Mouse (Mus musculus): ENCODE data around the gene Cxcl5. TPM values are rescaled to one million over a fixed set of nuclear protein-coding genes. Genes with fewer than 3 reads are reported as not detected.
"Not testable (repeated sequence)": the region's sequence is repeated elsewhere in the genome, so short reads cannot be mapped to it uniquely, and the experiment has no call there.

Cxcl5 gene
- polyA plus RNA-seq, 2 experiments from 2014 or later: not detected

- ATAC-seq: peak; percentile 58
These were observed 26.8 kb downstream of the Cxcl5 start, which contains the start of gene Cxcl3 for GRCm38 (mm10) chr5:90785659-90786588. TSS of gene Cxcl3 (plus strand) at chr5:90786103.

GRCm38 (mm10) chr5:90788114-90788513, 29.0 kb downstream of the Cxcl5 start:
- ATAC-seq: no peak

- no peak for ATAC-seq
These were observed 30.3 kb downstream of the Cxcl5 start for GRCm38 (mm10) chr5:90789306-90790073.

- ATAC-seq: no peak
These were observed 30.9 kb downstream of the Cxcl5 start for GRCm38 (mm10) chr5:90790074-90790502.

- ATAC-seq: no peak
These were observed 35.0 kb downstream of the Cxcl5 start, which contains the start of gene Cxcl15 for GRCm38 (mm10) chr5:90794195-90794625. TSS of gene Cxcl15 (plus strand) at chr5:90794534.

- not testable (repeated sequence) for ATAC-seq
These were observed 36.2 kb downstream of the Cxcl5 start for GRCm38 (mm10) chr5:90795392-90795791.

- ATAC-seq: no peak
These were observed 45.4 kb downstream of the Cxcl5 start for GRCm38 (mm10) chr5:90804574-90804973.

- no peak for ATAC-seq
These were observed 46.9 kb downstream of the Cxcl5 start for GRCm38 (mm10) chr5:90806050-90806449.

- ATAC-seq: no peak
These were observed 48.2 kb downstream of the Cxcl5 start for GRCm38 (mm10) chr5:90807176-90807950.

Other genes starting within 250 kb of the Cxcl5 start
- gene Afm, start 240.4 kb upstream of the Cxcl5 start, polyA plus RNA-seq (2017; shearing (Covaris generic)): not detected
- gene 5830473C10Rik, start 198.3 kb upstream of the Cxcl5 start, polyA plus RNA-seq (2017; shearing (Covaris generic)): under 1 TPM in 1 of 2 experiments, not detected in 1; 0.16 TPM
- 1 to 10 TPM; 2.0 to 2.9 TPM for gene Rassf6, start 118.7 kb upstream of the Cxcl5 start, polyA plus RNA-seq (2017; shearing (Covaris generic))
- gene Ppbp, start 9.2 kb downstream of the Cxcl5 start, polyA plus RNA-seq (2017; shearing (Covaris generic)): not detected
- not detected for gene Pf4, start 13.1 kb downstream of the Cxcl5 start, polyA plus RNA-seq (2017; shearing (Covaris generic))
- under 1 TPM in 1 of 2 experiments, not detected in 1; 0.44 TPM for gene Cxcl3, start 26.7 kb downstream of the Cxcl5 start, polyA plus RNA-seq (2017; shearing (Covaris generic))
- not detected for gene Cxcl15, start 35.2 kb downstream of the Cxcl5 start, polyA plus RNA-seq (2017; shearing (Covaris generic))
- not detected for gene Cxcl1, start 131.9 kb downstream of the Cxcl5 start, polyA plus RNA-seq (2017; shearing (Covaris generic))
- gene Cxcl2, start 144.5 kb downstream of the Cxcl5 start, polyA plus RNA-seq (2017; shearing (Covaris generic)): 1 to 10 TPM; 1.5 to 2.9 TPM
- 1 to 10 TPM; 1.3 to 2.0 TPM for gene Mthfd2l, start 171.8 kb downstream of the Cxcl5 start, polyA plus RNA-seq (2017; shearing (Covaris generic))